Mouse (Mus musculus): ENCODE data around the gene Cygb.
"Not testable (repeated sequence)": the region's sequence is repeated elsewhere in the genome, so short reads cannot be mapped to it uniquely, and the experiment has no call there.

Gene Cygb

GRCm38 (mm10) chr11:116612554-116612953 is 41.6 kb downstream of the Cygb start:
- no peak for DNase-seq

DNA sequence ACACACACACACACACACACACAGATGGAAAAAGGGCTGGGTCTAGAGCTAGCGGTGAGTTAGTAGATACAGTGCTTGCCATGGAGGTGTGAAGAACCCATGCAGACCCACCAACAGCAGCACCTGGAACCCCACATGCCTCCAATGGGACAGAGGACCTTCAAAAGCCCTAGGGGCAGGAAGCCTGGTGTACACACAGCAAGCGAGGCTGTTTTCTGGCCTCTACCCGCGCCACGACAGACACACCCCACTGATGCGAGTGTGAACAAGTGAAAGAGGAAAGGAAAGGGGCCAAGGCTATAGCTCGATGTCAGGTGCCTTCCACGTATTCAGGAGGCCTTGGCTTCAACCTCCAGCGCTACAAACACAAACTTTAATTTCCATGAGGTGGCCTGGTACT is 42.2 kb downstream of the Cygb start:
- no peak for DNase-seq

DNA sequence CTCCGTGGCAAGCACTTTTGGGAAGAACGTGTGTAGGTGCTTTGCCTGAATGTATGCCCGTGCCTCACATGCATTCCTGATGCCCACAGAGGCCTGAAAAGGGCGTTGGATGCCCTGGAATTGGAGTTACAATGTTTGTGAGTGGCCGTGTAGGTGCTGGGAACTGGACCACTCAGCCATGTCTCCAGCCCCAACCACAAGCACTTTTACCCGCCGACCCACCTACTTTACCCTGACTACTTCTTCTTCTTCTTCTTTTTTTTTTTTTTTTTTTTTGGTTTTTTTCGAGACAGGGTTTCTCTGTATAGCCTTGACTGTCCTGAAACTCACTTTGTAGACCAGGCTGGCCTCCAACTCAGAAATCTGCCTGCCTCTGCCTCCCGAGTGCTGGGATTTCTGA is 42.9 kb downstream of the Cygb start:
- not testable (repeated sequence) for DNase-seq

DNA sequence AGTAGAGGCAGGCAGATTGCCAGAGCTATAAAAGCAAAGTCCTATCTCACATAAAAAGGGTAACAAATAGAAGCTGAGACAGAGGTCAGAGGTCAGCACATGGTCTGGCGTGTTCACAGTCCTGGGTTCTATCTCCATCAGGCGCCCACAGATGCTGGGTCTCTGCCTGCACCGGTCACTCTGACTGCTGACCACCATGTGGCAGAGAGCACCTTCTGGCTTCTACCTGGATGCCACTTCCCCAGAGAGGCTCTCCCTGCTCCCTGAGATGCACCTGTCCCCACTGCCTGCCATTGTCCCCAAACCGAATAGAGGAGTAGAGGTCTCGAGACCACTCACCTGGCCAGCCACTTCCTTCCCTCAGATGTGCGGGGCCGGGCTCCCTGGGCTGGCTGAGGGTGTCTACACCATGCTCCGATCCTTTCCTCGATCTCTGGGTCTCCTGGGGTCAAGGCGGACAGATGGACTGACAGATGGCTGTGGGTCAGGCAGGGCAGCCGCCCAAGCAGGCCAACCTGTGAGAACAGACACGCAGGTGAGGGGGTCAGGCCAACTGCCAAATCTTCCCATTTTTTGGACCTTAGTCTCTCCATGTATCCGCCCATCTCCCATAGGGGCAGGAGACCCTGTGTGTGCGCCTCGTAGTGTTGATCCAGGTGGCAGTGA is 44.0 kb downstream of the Cygb start:
- DNase-seq = peak; percentile 96

- no peak for DNase-seq
These were observed 46.4 kb downstream of the Cygb start for GRCm38 (mm10) chr11:116607717-116608116.

DNA sequence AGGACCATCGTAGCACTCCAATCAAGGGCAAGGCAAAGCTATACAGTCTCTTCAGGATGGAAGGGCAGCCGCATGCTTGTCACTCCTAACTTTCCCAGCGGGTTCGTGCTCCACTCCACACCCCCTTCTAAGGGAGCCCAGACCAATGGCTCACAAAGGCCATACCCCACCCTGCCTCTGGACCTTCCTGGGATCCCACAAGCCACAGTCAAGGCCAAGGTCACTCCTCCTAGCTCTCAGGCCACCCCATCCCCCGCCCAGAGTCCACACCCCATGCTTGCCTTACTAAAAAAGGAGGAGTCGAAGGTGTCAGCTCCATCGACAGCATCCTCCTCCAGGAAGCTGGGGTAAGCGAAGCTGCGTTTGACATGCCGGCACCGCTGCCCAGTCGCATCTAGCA is 50.0 kb downstream of the Cygb start:
- no peak for DNase-seq

- DNase-seq = no peak
These were observed 50.8 kb downstream of the Cygb start for GRCm38 (mm10) chr11:116603339-116603738.

DNA sequence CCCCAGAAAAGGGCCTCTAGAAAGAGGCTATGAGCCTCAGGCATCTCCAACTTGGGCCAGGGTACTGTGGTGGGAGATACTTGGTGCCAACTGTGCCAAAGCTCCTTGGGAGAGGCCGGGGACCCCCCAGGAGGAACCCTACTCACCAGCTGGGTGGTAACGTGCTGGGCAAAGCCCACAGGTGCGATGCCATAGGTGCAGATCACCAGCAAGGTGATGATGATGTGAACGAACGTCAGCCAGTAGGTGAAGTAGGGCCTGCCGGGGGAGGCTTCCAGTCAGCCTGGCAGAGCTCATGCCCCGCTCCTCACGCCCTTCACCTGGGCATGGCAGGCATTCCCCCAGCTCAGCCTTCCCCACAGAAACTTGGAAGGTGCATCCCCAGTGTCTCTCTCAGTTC is 52.1 kb downstream of the Cygb start:
- no peak for DNase-seq

DNA sequence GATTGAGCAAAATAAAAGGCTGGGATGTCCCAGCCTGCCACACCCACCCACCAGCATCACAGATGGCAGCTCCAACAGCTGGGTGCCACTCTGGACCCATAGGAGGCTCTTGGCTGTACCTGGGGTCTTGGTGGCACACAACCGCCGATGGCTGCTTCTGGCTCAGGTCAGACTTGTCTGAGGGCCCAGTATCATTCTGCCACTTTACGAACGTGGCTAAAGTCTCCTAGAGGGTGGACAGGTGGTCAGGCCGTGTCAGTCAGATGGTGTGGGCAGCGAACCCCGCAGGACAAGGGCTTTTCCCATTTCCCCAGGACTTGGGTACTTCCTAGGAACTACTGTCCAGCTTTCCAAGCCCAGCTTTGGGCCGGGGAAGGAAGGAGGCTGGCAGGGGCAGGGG is 52.9 kb downstream of the Cygb start:
- DNase-seq = no peak

DNA sequence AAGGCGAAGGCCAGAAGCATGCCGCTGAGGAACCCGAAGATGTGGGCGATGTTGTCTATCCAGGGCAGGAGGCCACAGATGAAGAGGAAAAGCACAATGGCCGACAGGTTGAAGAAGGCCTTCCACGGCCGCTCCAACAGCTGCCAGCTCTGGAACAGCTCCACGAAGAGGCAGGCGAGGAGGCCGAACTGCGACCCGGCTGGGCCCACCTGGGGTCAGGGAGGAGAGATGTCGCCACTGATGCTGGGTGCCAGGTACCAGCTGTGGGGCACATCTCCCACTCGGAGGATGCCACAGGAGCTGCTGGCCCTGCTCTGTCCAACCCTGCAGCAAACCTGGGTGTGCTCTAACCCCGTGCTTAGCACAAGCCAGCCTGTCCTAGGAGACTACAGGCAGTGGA is 54.9 kb downstream of the Cygb start:
- no peak for DNase-seq

DNA sequence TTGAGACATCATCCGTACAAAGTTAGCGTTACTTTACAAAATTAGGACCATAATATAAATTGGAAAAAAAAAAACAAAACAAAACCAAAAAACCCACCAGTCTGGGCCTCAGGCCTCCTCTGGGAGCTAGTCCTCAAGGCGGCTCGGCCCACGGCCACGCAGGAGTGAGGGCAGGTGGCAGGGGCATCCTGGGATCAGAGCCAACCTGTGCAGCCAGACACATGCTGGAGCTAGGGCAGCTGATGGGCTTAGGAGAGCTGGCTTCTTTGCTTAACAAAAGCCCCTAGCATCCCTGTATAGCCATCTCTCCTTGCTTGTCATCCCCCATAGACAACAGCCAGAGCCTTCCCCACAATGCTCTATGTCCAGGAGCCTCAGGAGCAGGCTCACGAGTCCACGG is 55.9 kb downstream of the Cygb start:
- DNase-seq = no peak

DNA sequence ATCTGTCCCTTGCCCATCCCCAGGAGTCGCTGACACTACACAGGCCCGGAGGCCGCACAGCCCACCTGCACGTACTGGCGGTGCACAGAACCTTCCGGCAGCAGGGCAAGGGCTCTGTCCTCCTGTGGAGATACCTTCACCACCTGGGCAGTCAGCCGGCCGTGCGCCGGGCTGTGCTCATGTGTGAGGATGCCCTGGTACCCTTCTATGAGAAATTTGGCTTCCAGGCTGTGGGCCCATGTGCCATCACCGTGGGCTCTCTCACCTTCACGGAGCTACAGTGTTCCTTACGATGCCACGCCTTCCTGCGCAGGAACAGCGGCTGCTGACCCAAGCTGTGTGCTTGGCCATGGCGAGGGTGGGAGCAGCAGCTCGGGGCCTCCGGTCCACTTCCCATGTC is 57.3 kb downstream of the Cygb start:
- DNase-seq = no peak
